Mouse (Mus musculus) hindbrain, postnatal 0 days (tissue): Measurements from ENCODE around the gene Slc4a4. TPM values are rescaled to one million over a fixed set of nuclear protein-coding genes. Genes with fewer than 3 reads are reported as not detected.

ENCODE experiments used
- ATAC-seq: fragments of 200-750 bp; cut with Nextera tagmentation; 2 replicates; pipeline ENCODE4 v1.8.0; 2017; ENCODE audit warnings: mild to moderate bottlenecking, moderate TSS enrichment, moderate library complexity
- DNase-seq: peaks from one replicate; pipeline ENCODE4 v3.0.0-alpha.2; 2015; ENCODE audit warnings: low spot score
- H3K27ac ChIP-seq: fragments of 300-500 bp; sonication (generic); 2 replicates; pipeline ENCODE4 v1.5.1; 2014; ENCODE audit warnings: mild to moderate bottlenecking
- H3K27me3 ChIP-seq: fragments of 300-500 bp; sonication (generic); 2 replicates; pipeline ENCODE4 v1.6.1; 2014; ENCODE audit warnings: low read length, mixed read lengths; ENCODE audit not compliant: insufficient read depth
- H3K36me3 ChIP-seq: fragments of 300-500 bp; sonication (generic); 2 replicates; pipeline ENCODE4 v1.6.1; 2014; ENCODE audit warnings: low read length, mixed read lengths; ENCODE audit not compliant: insufficient read depth
- H3K4me1 ChIP-seq: fragments of 300-500 bp; sonication (generic); 2 replicates; pipeline ENCODE4 v1.6.1; 2014; ENCODE audit warnings: antibody characterized with exemption, low read length, mixed read lengths; ENCODE audit not compliant: insufficient read depth
- H3K4me2 ChIP-seq: fragments of 300-500 bp; sonication (generic); 2 replicates; pipeline ENCODE4 v1.6.1; 2014; ENCODE audit warnings: low read depth, mild to moderate bottlenecking, low read length, moderate library complexity, mixed read lengths
- H3K4me3 ChIP-seq: fragments of 300-500 bp; sonication (generic); 2 replicates; pipeline ENCODE4 v1.5.1; 2014; ENCODE audit warnings: low read length
- H3K9ac ChIP-seq: fragments of 300-500 bp; sonication (generic); replicated peaks from 2 replicates; pipeline ENCODE4 v1.6.1; 2014; ENCODE audit warnings: mild to moderate bottlenecking, low read length, moderate library complexity, mixed read lengths
- H3K9me3 ChIP-seq: fragments of 300-500 bp; sonication (generic); 2 replicates; pipeline ENCODE4 v1.6.1; 2016; ENCODE audit warnings: low read length, mixed read lengths
- CTCF ChIP-seq: IDR thresholded peaks from 2 replicates; pipeline ENCODE4 v1.5.1; 2016; ENCODE audit warnings: antibody characterized with exemption, control low read depth, low read depth
- WGBS: fragments of 180-500 bp; shearing (Covaris S2); extraction: QIAGEN DNeasy Blood & Tissue Kit; methylation state at CpG from one replicate; pipeline ENCODE4 v1.1.7; 2014; 5-methylcytosine and 5-hydroxymethylcytosine counted together
- polyA plus RNA-seq: library from polyadenylated mRNA; unstranded; fragments of >200 nt; fragmentation: Nextera tagmentation; extraction: Ambion mirVana; gene quantifications from 2 replicates; pipeline ENCODE4 v1.2.1, GENCODE M21; 2015
- total RNA-seq: library from RNA; depleted of rRNA; stranded (reverse); fragments of >200 nt; gene quantifications from 2 replicates; pipeline ENCODE4 v1.2.3, GENCODE M21; 2014

Slc4a4 gene
- total and polyA plus RNA-seq, 2 experiments from 2014 or later, result 31.1 to 68.8 TPM

- Histone ChIP-seq H3K9me3 (no peaks in the 10 kb centered on the region), H3K27me3 (no peaks in the 10 kb centered on the region), H3K4me2 (no peak overlapping the region), H3K9ac (no peak overlapping the region), H3K36me3 (no peaks in the 10 kb centered on the region), H3K4me3 (no peak overlapping the region), H3K4me1 (no peaks in the 10 kb centered on the region), H3K27ac (no peak overlapping the region)
- DNase-seq (no peak), ATAC-seq (no peak)
- TF ChIP-seq CTCF, result no peak
- WGBS, result 98% methylated on average over 2 of the region's 2 CpGs
Measured at GRCm38 (mm10) chr5:88862794-88863193, 23.8 kb upstream of the Slc4a4 start.

GRCm38 (mm10) chr5:88884101-88884500 is 2.5 kb upstream of the Slc4a4 start:
- TF ChIP-seq CTCF, result peak; percentile 80
- Histone ChIP-seq H3K27me3 (0 out of 2 replicates have a peak, but pooled peaks cover 6% of the 10 kb centered on the region), H3K27ac (no peak overlapping the region), H3K36me3 (no peaks in the 10 kb centered on the region), H3K4me2 (no peak overlapping the region), H3K4me1 (no peaks in the 10 kb centered on the region), H3K4me3 (no peak overlapping the region), H3K9me3 (no peaks in the 10 kb centered on the region), H3K9ac (no peak overlapping the region)
- DNase-seq (peak; percentile 81), ATAC-seq (no peak)
- WGBS, result 18% methylated on average over 3 of the region's 3 CpGs

GRCm38 (mm10) chr5:88885503-88885902 is 1.1 kb upstream of the Slc4a4 start:
- H3K27me3 ChIP-seq, result 0 out of 2 replicates have a peak, but pooled peaks cover 6% of the 10 kb centered on the region
- no peak overlapping the region for H3K9ac ChIP-seq
- H3K36me3 ChIP-seq, result no peaks in the 10 kb centered on the region
- no peak overlapping the region for H3K4me3 ChIP-seq
- ATAC-seq, result no peak
- no peak for DNase-seq
- 55% methylated on average over 3 of the region's 3 CpGs for WGBS
- H3K9me3 ChIP-seq, result no peaks in the 10 kb centered on the region
- no peak for TF ChIP-seq CTCF
- H3K27ac ChIP-seq, result no peak overlapping the region
- no peak overlapping the region for H3K4me2 ChIP-seq
- H3K4me1 ChIP-seq, result no peaks in the 10 kb centered on the region

- Histone ChIP-seq H3K27ac (no peak overlapping the region), H3K9me3 (no peaks in the 10 kb centered on the region), H3K4me3 (0 out of 2 replicates have a peak overlapping the region, but pooled peaks have one; percentile 81), H3K9ac (no peak overlapping the region), H3K27me3 (0 out of 2 replicates have a peak, but pooled peaks cover 6% of the 10 kb centered on the region), H3K4me2 (peak overlapping the region; percentile 89), H3K4me1 (no peaks in the 10 kb centered on the region), H3K36me3 (no peaks in the 10 kb centered on the region)
- ATAC-seq (no peak), DNase-seq (no peak)
- 46% methylated on average over 5 of the region's 5 CpGs for WGBS
- TF ChIP-seq CTCF, result no peak
Measured at GRCm38 (mm10) chr5:88885944-88886343, 674 bp upstream of the Slc4a4 start.

GRCm38 (mm10) chr5:88886349-88886667 is 310 bp upstream of the Slc4a4 start:
- 2% methylated on average over 13 of the region's 14 CpGs for WGBS
- Histone ChIP-seq H3K9me3 (no peaks in the 10 kb centered on the region), H3K36me3 (no peaks in the 10 kb centered on the region), H3K4me3 (peak overlapping the region; percentile 81), H3K9ac (peak overlapping the region; percentile 73), H3K27ac (no peak overlapping the region), H3K4me2 (peak overlapping the region; percentile 89), H3K27me3 (0 out of 2 replicates have a peak, but pooled peaks cover 6% of the 10 kb centered on the region), H3K4me1 (no peaks in the 10 kb centered on the region)
- ATAC-seq (no peak), DNase-seq (no peak)
- no peak for TF ChIP-seq CTCF

GRCm38 (mm10) chr5:88887556-88888412 is 1.2 kb downstream of the Slc4a4 start:
- H3K27me3 ChIP-seq, result 0 out of 2 replicates have a peak, but pooled peaks cover 6% of the 10 kb centered on the region
- peak overlapping the region; percentile 81 for H3K4me3 ChIP-seq
- H3K4me2 ChIP-seq, result peak overlapping the region; percentile 89
- no peaks in the 10 kb centered on the region for H3K4me1 ChIP-seq
- 1% methylated on average over 29 of the region's 29 CpGs for WGBS
- peak overlapping the region; percentile 73 for H3K9ac ChIP-seq
- ATAC-seq, result peak; percentile 53
- DNase-seq, result peak; percentile 19
- H3K27ac ChIP-seq, result peak overlapping the region; percentile 51; the same call in 1 of the 2 replicates
- H3K36me3 ChIP-seq, result no peaks in the 10 kb centered on the region
- no peaks in the 10 kb centered on the region for H3K9me3 ChIP-seq
- no peak for TF ChIP-seq CTCF

- no peak for TF ChIP-seq CTCF
- Histone ChIP-seq H3K27ac (no peak overlapping the region), H3K4me3 (peak overlapping the region; percentile 81), H3K4me2 (peak overlapping the region; percentile 89), H3K36me3 (no peaks in the 10 kb centered on the region), H3K9ac (peak overlapping the region; percentile 73), H3K9me3 (no peaks in the 10 kb centered on the region), H3K27me3 (0 out of 2 replicates have a peak, but pooled peaks cover 6% of the 10 kb centered on the region), H3K4me1 (no peaks in the 10 kb centered on the region)
- 34% methylated on average over 8 of the region's 8 CpGs for WGBS
- ATAC-seq (no peak), DNase-seq (no peak)
Measured at GRCm38 (mm10) chr5:88888413-88888700, 1.7 kb downstream of the Slc4a4 start.
